ENCODE assay signal across 29 mouse cellular contexts in the genomic region with DNA sequence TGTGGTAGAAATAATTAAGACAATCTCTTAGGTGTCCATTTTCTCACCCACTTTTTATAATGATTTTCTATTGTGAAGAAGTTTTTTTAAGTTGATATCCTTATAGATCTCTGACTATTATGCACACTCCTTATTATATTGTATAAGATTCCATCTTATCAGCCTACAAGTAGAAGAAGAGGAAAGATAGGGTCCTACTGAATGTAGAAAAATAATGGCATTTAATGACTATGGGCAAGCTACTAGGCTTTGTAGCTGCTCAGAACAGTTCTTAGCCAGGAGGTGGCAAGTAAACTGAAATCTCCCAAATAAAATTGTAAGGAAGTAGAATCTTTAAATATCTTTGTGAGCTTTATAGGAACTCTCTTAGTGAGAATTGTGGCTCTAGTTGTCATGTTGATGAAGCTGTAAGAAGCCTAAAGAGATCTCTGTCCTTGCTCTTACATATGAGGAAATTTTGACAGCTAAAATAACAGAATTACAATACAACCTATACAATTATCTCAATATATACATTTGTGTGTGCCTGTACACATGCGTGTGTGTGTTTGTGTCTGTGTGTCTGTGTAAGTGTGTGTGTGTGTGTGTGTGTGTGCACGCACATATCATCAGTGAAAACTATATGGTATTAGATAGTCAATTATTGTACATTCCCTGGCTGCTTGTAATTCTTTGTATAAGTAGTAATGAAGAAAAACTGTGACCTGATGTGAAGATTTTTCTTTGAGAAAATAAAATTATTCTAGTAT.
DNase-seq lines count a peak whose midpoint lies in the region; ATAC-seq lines count a peak whose summit lies in the region.
"Had no signal": no experiment of that assay in that cellular context is flagged by ENCODE, and none has a peak within 500 bp of the region (broad histone marks: within the 10 kb centered on the region; RNA-seq: fewer than 3 reads in every experiment).

No protein-coding gene starts in this region.

- ATAC-seq in heart, embryonic 12.5 days (ENCODE audit: insufficient number of reproducible peaks, low FRiP score): peak; percentile 33; the same call in 1 of the 2 replicates
- peak; percentile 30; the same call in 1 of the 2 replicates for ATAC-seq in limb, embryonic 15.5 days (ENCODE audit: insufficient number of reproducible peaks, low FRiP score, low TSS enrichment, low read depth)
- ATAC-seq in neural tube, embryonic 11.5 days (ENCODE audit: insufficient read depth, low FRiP score, low TSS enrichment): peak; percentile 8; the same call in 1 of the 2 replicates
- ATAC-seq: forebrain, embryonic 14.5 days; inflammation-experienced regulatory T-cells, adult 6 months; midbrain, embryonic 16.5 days; Patski had no signal

- no peak overlapping the region for H3K4me3 ChIP-seq in heart, embryonic 12.5 days
- H3K4me3 ChIP-seq in limb, embryonic 15.5 days: no peak overlapping the region
- H3K4me3 ChIP-seq in limb, embryonic 10.5 days: no peak overlapping the region
- H3K4me3 ChIP-seq in neural tube, embryonic 11.5 days (ENCODE audit: low read depth, low read length): no peak overlapping the region
- H3K4me3 ChIP-seq: heart, embryonic 10.5 days; kidney, embryonic 15.5 days; layer of hippocampus, adult 2 months; megakaryocyte, embryonic 14.5 days; neural tube, embryonic 15.5 days; stomach, embryonic 15.5 days had no signal

- H3K27ac ChIP-seq in heart, embryonic 12.5 days (ENCODE audit: poor library complexity, severe bottlenecking): no peak overlapping the region
- H3K27ac ChIP-seq in limb, embryonic 15.5 days: no peak overlapping the region
- no peak overlapping the region for H3K27ac ChIP-seq in limb, embryonic 10.5 days
- no peak overlapping the region for H3K27ac ChIP-seq in neural tube, embryonic 11.5 days (ENCODE audit: low read depth, low read length)
- H3K27ac ChIP-seq: heart, embryonic 10.5 days; kidney, embryonic 15.5 days; layer of hippocampus, adult 2 months; neural tube, embryonic 15.5 days; stomach, embryonic 15.5 days had no signal

- no peaks in the 10 kb centered on the region for H3K27me3 ChIP-seq in heart, embryonic 12.5 days (replicated peaks)
- H3K27me3 ChIP-seq in limb, embryonic 15.5 days: no peaks in the 10 kb centered on the region
- no peaks in the 10 kb centered on the region for H3K27me3 ChIP-seq in limb, embryonic 10.5 days (ENCODE audit: low read depth, poor library complexity, severe bottlenecking)
- H3K27me3 ChIP-seq in neural tube, embryonic 11.5 days (ENCODE audit: control insufficient read depth, insufficient read depth, low read length): no peaks in the 10 kb centered on the region
- H3K27me3 ChIP-seq: kidney, embryonic 15.5 days; megakaryocyte, embryonic 14.5 days; neural tube, embryonic 15.5 days; stomach, embryonic 15.5 days had no signal

- no peak for DNase-seq in heart, adult 11 months
- no peak for DNase-seq in limb, embryonic 10.5 days (ENCODE audit: low spot score)
- no peak for DNase-seq in neural tube, embryonic 11.5 days (ENCODE audit: low spot score)
- DNase-seq in neural tube, embryonic 10.5 days (ENCODE audit: extremely low spot score, low spot score): no peak
- DNase-seq in thymus, postnatal 36 days: no peak
- no peak for DNase-seq in right cerebral cortex, adult 18-20 months
- DNase-seq: adrenal gland, postnatal 14 days; cerebellum, adult 11 months; cerebellum, adult 9-10 months; cerebellum, postnatal 36 days; gastrocnemius, postnatal 14 days; kidney, adult 11 months; kidney, postnatal 25 days; lung, adult 18-20 months; lung, postnatal 4 days; retina, postnatal 1 day; right cerebral cortex, postnatal 25 days had no signal

- H3K4me2 ChIP-seq in heart, embryonic 12.5 days: no peak overlapping the region
- H3K4me2 ChIP-seq in limb, embryonic 15.5 days: no peak overlapping the region
- H3K4me2 ChIP-seq in neural tube, embryonic 11.5 days (ENCODE audit: low read depth): no peak overlapping the region
- H3K4me2 ChIP-seq: kidney, embryonic 15.5 days; neural tube, embryonic 15.5 days; stomach, embryonic 15.5 days had no signal

- H3K36me3 ChIP-seq in heart, embryonic 12.5 days: no peaks in the 10 kb centered on the region
- H3K36me3 ChIP-seq in limb, embryonic 15.5 days: no peaks in the 10 kb centered on the region
- H3K36me3 ChIP-seq in limb, embryonic 10.5 days: no peaks in the 10 kb centered on the region
- H3K36me3 ChIP-seq in neural tube, embryonic 11.5 days (ENCODE audit: control insufficient read depth, insufficient read depth, low read length): no peaks in the 10 kb centered on the region
- H3K36me3 ChIP-seq: heart, embryonic 10.5 days; kidney, embryonic 15.5 days; neural tube, embryonic 15.5 days; stomach, embryonic 15.5 days had no signal

- H3K9me3 ChIP-seq in heart, embryonic 12.5 days (replicated peaks): peaks cover 13% of the 10 kb centered on the region
- peaks cover 13% of the 10 kb centered on the region for H3K9me3 ChIP-seq in limb, embryonic 15.5 days
- peaks cover 30% of the 10 kb centered on the region for H3K9me3 ChIP-seq in limb, embryonic 10.5 days (replicated peaks)
- peaks cover 12% of the 10 kb centered on the region for H3K9me3 ChIP-seq in neural tube, embryonic 11.5 days (ENCODE audit: control insufficient read depth, low read length)

- 31% methylated on average over 2 of the region's 2 CpGs for WGBS in heart, embryonic 12.5 days
- WGBS in limb, embryonic 15.5 days: 39% methylated on average over 2 of the region's 2 CpGs
- WGBS in limb, embryonic 10.5 days: 38% methylated on average over 2 of the region's 2 CpGs
- WGBS in neural tube, embryonic 11.5 days: 44% methylated on average over 2 of the region's 2 CpGs

- no peaks in the 10 kb centered on the region for H3K4me1 ChIP-seq in heart, embryonic 12.5 days (replicated peaks)
- no peaks in the 10 kb centered on the region for H3K4me1 ChIP-seq in limb, embryonic 15.5 days
- H3K4me1 ChIP-seq in limb, embryonic 10.5 days: no peaks in the 10 kb centered on the region
- no peaks in the 10 kb centered on the region for H3K4me1 ChIP-seq in neural tube, embryonic 11.5 days (ENCODE audit: control insufficient read depth, insufficient read depth, low read length)
- H3K4me1 ChIP-seq: heart, embryonic 10.5 days; kidney, embryonic 15.5 days; megakaryocyte, embryonic 14.5 days; neural tube, embryonic 15.5 days; stomach, embryonic 15.5 days had no signal

- no peak overlapping the region for H3K9ac ChIP-seq in heart, embryonic 12.5 days
- H3K9ac ChIP-seq in limb, embryonic 15.5 days: no peak overlapping the region
- H3K9ac ChIP-seq in neural tube, embryonic 11.5 days (ENCODE audit: low read length): no peak overlapping the region
- H3K9ac ChIP-seq: kidney, embryonic 15.5 days; neural tube, embryonic 15.5 days; stomach, embryonic 15.5 days had no signal
